Mouse (Mus musculus): Measurements from ENCODE around the gene Gm49340.

DNA sequence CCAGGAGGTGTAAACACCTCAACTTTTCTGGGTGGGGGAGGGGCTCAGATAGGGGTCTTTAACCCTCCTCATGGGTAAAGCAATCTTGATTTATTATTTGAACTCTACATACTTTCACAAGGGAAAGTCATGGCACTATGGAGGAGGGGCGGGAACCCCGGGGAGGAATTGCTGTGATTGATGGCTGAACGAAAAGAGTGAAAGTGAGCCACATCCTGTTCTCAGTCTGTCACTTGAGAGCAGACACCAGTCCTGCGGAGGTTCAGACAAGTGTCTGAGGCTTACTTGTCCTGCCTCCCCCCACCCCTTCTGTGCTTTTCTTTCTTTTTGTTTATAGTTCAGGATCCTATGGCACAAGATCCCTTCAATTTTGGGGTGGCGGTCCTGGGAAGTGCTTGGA is 48.8 kb upstream of the Gm49340 start:
- TF ChIP-seq CTCF (conservative IDR thresholded peaks at IDR 0.05; ENCODE audit: low read length) (no peak), POU5F1 (IDR thresholded peaks at IDR 0.05; ENCODE audit: borderline replicate concordance, low read length) (no peak)
